Mouse (Mus musculus) heart, postnatal 0 days (tissue): Measurements from ENCODE around the gene Cdh16.

ENCODE experiments used
- CTCF ChIP-seq: IDR thresholded peaks from 2 replicates; pipeline ENCODE4 v1.5.1; 2016; ENCODE audit warnings: antibody characterized with exemption, control low read depth, low read depth
- EP300 ChIP-seq: IDR thresholded peaks from 2 replicates; pipeline ENCODE4 v1.6.1; 2016; ENCODE audit warnings: antibody characterized with exemption, low read depth

DNA sequence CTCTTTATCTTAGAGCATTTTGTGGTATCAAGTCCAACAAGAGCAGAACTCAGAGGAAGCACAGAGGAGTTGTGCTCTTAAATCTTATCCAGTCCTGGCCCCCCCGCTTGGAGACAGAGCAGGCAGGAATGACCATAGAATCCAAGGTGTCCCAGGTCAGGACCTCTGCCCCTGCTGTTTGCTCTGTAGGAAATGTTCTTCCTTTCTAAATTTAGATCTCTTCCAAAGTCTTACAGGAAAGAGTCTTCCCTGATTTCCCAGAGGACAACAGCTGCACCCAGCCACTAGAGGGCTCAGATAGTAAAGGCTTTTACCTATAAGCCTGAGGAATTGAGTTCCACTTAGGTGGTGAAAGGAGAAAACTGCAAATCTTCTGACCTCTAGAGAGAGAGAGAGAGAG, 54.6 kb downstream of the Cdh16 start:
- TF ChIP-seq CTCF (peak; percentile 55), EP300 (no peak)
